Mouse (Mus musculus) urinary bladder, adult 18-20 months (tissue): ENCODE data around the gene Serinc1.

Experiments used
- DNase-seq, 2 experiments: peaks; one replicate each; pipeline ENCODE4 v3.0.0; 2022; ENCODE audit warnings: low spot score in 2 of 2, mixed read lengths in 2 of 2

Serinc1 gene

DNA sequence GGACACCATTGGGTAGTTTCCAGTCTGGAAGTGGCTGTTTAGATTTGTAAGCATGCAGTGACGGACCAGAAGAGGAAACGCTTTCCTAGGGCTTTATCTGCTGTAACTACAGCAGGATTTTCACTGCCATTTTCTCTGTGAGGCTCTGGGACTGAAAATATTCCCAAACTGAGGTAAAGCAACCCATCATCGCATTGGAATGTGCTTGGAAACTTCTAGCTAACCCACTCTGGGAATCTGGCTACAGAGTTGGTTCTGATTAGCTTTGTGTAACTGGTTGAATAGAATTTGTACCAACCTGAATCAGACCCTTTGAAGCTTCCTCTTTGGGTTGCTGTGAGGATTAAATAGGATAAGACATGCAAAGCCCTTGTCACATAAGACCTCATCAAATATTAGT lies 47.6 kb downstream of the Serinc1 start:
- no peak for DNase-seq

DNA sequence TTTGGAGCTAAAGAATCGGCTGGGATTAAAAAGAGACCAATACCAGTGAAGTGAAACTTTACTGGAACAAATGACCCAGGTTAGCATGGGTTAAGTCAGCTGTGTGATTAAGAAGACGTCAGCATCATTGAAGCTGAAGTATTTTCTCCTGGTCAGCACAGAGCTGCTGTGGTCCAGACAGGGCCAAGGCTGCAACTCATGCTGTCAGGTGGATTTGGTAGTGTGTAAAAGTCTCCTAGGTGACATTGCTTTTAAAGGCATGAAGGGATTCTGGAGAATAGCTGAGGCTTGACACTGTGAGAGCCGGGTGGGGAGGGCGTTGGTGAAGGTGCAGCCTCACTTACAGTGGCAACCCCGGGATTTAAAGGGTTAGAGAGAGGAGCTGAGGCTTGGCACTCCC lies 50.6 kb downstream of the Serinc1 start:
- DNase-seq: no peak

DNA sequence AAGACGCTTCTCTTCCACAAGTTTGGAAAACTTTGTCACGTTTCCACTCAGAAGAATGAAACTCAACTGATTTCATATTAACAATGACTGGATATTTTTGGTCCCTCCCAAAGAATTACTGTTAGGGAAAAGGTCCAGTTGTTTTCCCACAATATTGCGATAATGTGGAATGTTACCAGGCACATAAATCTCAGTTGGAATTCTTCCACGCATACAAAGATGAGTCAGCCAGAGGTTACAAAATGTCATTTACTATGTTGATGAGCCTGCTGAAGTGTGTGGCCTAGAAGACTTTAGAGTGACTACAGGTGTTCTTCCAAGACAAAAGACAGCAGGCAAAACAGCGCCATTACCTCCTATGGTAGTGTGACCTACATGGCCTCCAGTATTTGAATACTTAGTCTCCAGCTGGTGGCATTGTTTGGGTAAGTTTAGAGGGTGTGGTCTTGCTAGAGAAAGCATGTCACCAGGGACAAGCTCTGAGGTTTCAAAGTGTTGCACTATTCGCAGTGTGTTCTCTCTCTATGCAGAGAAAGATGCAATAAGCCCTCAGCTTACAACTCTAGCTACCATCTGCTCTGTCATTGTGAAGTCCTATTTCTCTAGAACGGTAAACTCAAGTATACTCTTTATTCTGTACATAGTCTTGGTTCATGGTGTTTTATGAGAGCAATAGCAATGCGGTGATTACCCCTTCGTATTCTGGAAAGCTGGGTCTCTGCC lies 55.0 kb downstream of the Serinc1 start:
- DNase-seq: no peak
